Mouse (Mus musculus) urinary bladder, postnatal 25 days (tissue): Measurements from ENCODE around the gene Tmem150a.

Experiments used
- DNase-seq: peaks from one replicate; pipeline ENCODE4 v3.0.0; 2022; ENCODE audit warnings: low spot score

Gene Tmem150a

GRCm38 (mm10) chr6:72405356-72405755 is 50.1 kb downstream of the Tmem150a start:
- no peak for DNase-seq

DNA sequence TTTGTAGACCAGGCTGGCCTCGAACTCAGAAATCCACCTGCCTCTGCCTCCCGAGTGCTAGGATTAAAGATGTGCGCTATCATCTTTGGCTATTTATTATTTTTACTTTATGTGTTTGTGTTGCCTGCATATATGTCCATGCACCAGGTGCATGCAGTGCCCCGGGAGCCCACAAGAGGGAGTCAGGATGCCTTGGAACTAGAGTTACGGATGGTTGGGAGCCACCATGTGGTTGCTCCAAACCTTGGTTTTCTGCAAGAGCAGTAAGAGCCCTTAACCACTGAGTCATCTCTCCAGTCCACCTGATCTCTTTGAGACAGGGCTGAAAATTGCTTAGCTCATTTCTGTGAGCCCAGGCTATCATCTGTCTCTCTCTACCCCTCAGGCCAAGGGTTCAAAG is 51.9 kb downstream of the Tmem150a start:
- peak; percentile 80 for DNase-seq
